10 mouse cellular contexts compared by ENCODE assay signal in the genomic region with DNA sequence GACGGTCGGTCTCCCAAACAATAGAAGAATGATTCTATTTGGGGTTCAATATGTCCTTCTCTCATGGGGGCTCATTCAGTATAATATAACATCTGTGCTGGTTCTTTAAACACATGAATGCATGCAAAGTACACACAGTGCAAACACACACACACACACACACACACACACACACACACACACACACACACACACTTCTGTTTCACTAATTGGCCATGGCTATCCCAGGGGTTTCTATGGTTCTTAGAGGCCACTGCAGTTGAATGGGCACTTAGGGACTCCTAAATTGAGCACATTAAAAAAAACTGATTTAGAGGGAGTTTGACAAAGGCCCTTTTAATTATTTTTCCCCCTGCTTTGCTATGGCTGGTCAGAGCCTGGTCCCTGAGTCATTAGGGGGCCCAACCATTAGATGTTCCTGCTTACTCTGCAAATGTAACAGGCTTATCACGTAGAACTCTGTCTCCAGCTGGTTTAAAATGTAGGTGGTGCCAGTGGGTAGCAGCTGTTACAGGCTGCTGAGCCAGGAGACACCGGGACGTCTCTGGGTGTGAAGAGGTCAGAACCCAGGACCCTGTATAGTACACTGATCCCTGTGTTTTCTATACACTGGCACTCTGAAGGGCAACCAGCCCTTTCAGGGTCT.
DNase-seq lines count a peak whose midpoint lies in the region; ATAC-seq lines count a peak whose summit lies in the region.
"Had no signal": no experiment of that assay in that cellular context is flagged by ENCODE, and none has a peak within 500 bp of the region (broad histone marks: within the 10 kb centered on the region; RNA-seq: fewer than 3 reads in every experiment).

No protein-coding gene starts in this region.

- peaks cover 12% of the 10 kb centered on the region for H3K4me1 ChIP-seq in forebrain, embryonic 11.5 days (replicated peaks; ENCODE audit: control insufficient read depth, insufficient read depth, low read length)
- peaks cover 40% of the 10 kb centered on the region for H3K4me1 ChIP-seq in neural tube, embryonic 13.5 days (replicated peaks)

- no peaks in the 10 kb centered on the region for H3K27me3 ChIP-seq in forebrain, embryonic 11.5 days (ENCODE audit: control insufficient read depth, insufficient read depth, low read length)
- H3K27me3 ChIP-seq in neural tube, embryonic 13.5 days, result no peaks in the 10 kb centered on the region
- H3K27me3 ChIP-seq: Patski had no signal

- peak overlapping the region; percentile 75 for H3K27ac ChIP-seq in forebrain, embryonic 11.5 days (ENCODE audit: low read depth, low read length)
- peak overlapping the region; percentile 64 for H3K27ac ChIP-seq in neural tube, embryonic 13.5 days (replicated peaks)
- H3K27ac ChIP-seq: kidney, postnatal 0 days had no signal

- no peaks in the 10 kb centered on the region for H3K9me3 ChIP-seq in forebrain, embryonic 11.5 days (ENCODE audit: control insufficient read depth, low read length)
- H3K9me3 ChIP-seq in neural tube, embryonic 13.5 days, result no peaks in the 10 kb centered on the region

- WGBS in forebrain, embryonic 11.5 days, result 13% methylated on average over 5 of the region's 5 CpGs
- 6% methylated on average over 5 of the region's 5 CpGs for WGBS in neural tube, embryonic 13.5 days

- peak; percentile 92 for ATAC-seq in forebrain, embryonic 11.5 days (replicated peaks; ENCODE audit: low FRiP score)
- peak; percentile 88 for ATAC-seq in neural tube, embryonic 13.5 days (ENCODE audit: low read depth)
- ATAC-seq: Patski had no signal

- peak; percentile 11 for DNase-seq in left cerebral cortex, adult 11 months (ENCODE audit: low spot score)
- DNase-seq in left cerebral cortex, adult 9 months (ENCODE audit: low spot score in 2 of 2), result no peak
- DNase-seq in forebrain, embryonic 11.5 days (ENCODE audit: low spot score), result peak; percentile 75
- DNase-seq in layer of hippocampus, postnatal 36 days, result peak; percentile 37 to 41
- DNase-seq in adrenal gland, postnatal 25 days, result no peak
- no peak for DNase-seq in natural killer cell, adult 2 months (ENCODE audit: low spot score in 2 of 2)
- no peak for DNase-seq in spleen, postnatal 10 days (ENCODE audit: low spot score in 2 of 2)

- no peaks in the 10 kb centered on the region for H3K36me3 ChIP-seq in forebrain, embryonic 11.5 days (ENCODE audit: control insufficient read depth, insufficient read depth, low read length)
- no peaks in the 10 kb centered on the region for H3K36me3 ChIP-seq in neural tube, embryonic 13.5 days

- no peak overlapping the region for H3K9ac ChIP-seq in forebrain, embryonic 11.5 days (ENCODE audit: low read length)
- peak overlapping the region; percentile 41; the same call in 1 of the 2 replicates for H3K9ac ChIP-seq in neural tube, embryonic 13.5 days

- H3K4me3 ChIP-seq in forebrain, embryonic 11.5 days (ENCODE audit: low read depth, low read length), result no peak overlapping the region
- no peak overlapping the region for H3K4me3 ChIP-seq in neural tube, embryonic 13.5 days

- H3K4me2 ChIP-seq in forebrain, embryonic 11.5 days (ENCODE audit: low read depth, low read length, severe bottlenecking), result peak overlapping the region; percentile 21; the same call in 1 of the 2 replicates
- peak overlapping the region; percentile 19; the same call in 1 of the 2 replicates for H3K4me2 ChIP-seq in neural tube, embryonic 13.5 days

Comparison
In these comparisons a context has a peak if more than half of its experiments do, and no peak if none do; other contexts are left out.
1. DNase-seq: peak in left cerebral cortex, adult 11 months (single experiment), forebrain, embryonic 11.5 days (single experiment) and layer of hippocampus, postnatal 36 days (2 of 2); none in left cerebral cortex, adult 9 months (0 of 2), adrenal gland, postnatal 25 days (single experiment), natural killer cell, adult 2 months (0 of 2) and spleen, postnatal 10 days (0 of 2).